Mouse (Mus musculus) testis, adult 2 months (tissue): ENCODE data around the gene Kazn.

Experiments used
- CTCF ChIP-seq: fragments of 200-500 bp; IDR thresholded peaks from 2 replicates; pipeline ENCODE4 v1.5.1; 2012; ENCODE audit warnings: low read depth, mild to moderate bottlenecking, inconsistent platforms, low read length, moderate library complexity; ENCODE audit not compliant: control insufficient read depth, insufficient read depth, insufficient replicate concordance
- POLR2A ChIP-seq: fragments of 200-500 bp; IDR thresholded peaks from 2 replicates; pipeline ENCODE4 v1.6.1; 2012; ENCODE audit warnings: low read depth, mild to moderate bottlenecking, inconsistent platforms, low read length, moderate library complexity; ENCODE audit not compliant: control insufficient read depth

- TF ChIP-seq CTCF (no peak), POLR2A (no peak)
Observed at GRCm38 (mm10) chr4:142180874-142181273, 58.3 kb downstream of the Kazn start.
